Mouse (Mus musculus): ENCODE measurements around the gene E030018B13Rik. TPM values are rescaled to one million over a fixed set of nuclear protein-coding genes. Genes with fewer than 3 reads are reported as not detected.

Gene E030018B13Rik
- polyA plus RNA-seq, 1 experiment from 2014 or later, result not detected

DNA sequence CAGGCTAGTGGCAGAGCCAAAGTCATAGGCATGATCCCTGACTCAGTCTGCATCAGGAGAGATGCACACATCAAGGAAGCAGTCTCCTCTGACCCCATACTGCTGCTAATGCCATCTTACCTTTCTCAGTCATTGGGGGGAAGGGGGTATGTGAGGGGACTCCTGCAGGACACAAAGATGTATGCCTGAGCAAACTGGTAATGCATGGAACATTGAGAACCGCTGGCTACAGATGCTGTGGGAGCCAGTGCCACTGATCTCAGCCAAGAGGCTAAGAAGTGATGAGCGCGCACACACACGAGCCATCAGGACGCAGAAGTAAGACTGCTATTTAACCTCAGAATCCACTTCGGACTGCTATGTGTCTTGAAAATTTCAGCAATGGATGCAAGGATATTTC is 18.5 kb upstream of the E030018B13Rik start:
- ATAC-seq (ENCODE audit: extremely low read depth, insufficient number of reproducible peaks, low FRiP score, low TSS enrichment), result no peak
- H3K27ac ChIP-seq (replicated peaks), result no peak overlapping the region
- no peak overlapping the region for H3K4me3 ChIP-seq
- H3K36me3 ChIP-seq, result no peaks in the 10 kb centered on the region
- 0 out of 2 replicates have a peak, but pooled peaks cover 4% of the 10 kb centered on the region for H3K27me3 ChIP-seq (replicated peaks)
- no peaks in the 10 kb centered on the region for H3K9me3 ChIP-seq
- WGBS, result 82% methylated on average over 6 of the region's 6 CpGs
- no peak overlapping the region for H3K4me2 ChIP-seq
- H3K4me1 ChIP-seq, result peaks cover 46% of the 10 kb centered on the region
- no peak overlapping the region for H3K9ac ChIP-seq

DNA sequence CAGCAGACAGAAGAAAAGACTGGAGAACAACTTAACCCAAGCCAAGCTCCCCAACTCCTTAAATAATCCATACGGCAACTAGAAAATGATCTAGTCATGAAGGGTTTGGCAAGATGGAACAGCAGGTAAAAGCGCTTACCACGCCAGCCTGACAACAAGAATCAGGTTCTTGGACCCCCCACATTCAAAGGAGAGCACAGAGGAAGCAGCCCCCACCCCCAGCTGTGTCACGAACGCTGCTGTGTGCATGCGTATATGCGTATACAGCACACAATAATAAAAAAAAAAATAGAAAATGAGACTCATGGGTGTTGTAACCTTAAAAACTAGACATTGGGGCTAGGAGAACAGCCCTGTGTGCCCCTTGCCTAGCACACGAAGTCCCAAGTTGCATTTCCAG is 16.7 kb upstream of the E030018B13Rik start:
- H3K4me2 ChIP-seq, result no peak overlapping the region
- WGBS, result 88% methylated on average over 8 of the region's 8 CpGs
- H3K27me3 ChIP-seq (replicated peaks), result 0 out of 2 replicates have a peak, but pooled peaks cover 4% of the 10 kb centered on the region
- H3K4me1 ChIP-seq, result peaks cover 55% of the 10 kb centered on the region
- ATAC-seq (ENCODE audit: extremely low read depth, insufficient number of reproducible peaks, low FRiP score, low TSS enrichment), result no peak
- H3K36me3 ChIP-seq, result no peaks in the 10 kb centered on the region
- no peaks in the 10 kb centered on the region for H3K9me3 ChIP-seq
- H3K9ac ChIP-seq, result no peak overlapping the region
- H3K27ac ChIP-seq (replicated peaks), result no peak overlapping the region
- H3K4me3 ChIP-seq, result no peak overlapping the region

DNA sequence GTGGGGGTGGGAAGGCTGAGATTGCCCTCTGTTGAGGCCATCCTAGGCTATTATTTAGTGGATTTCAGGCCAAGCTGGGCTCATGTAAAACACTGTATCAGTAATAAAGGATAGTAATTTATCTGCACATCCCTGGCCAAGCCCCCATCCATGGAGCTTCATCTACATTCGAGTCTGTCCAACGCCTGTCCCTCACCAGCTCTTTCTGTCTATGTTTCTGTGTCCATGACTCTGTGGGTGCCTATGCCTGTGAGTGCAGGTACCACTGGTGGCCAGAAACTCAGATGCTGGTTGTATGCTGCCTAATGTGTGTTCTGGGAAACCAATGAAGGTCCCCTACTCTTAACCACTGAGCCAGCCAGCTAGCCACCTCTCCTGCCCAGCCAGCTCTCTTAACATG is 16.2 kb upstream of the E030018B13Rik start:
- Histone ChIP-seq H3K36me3 (no peaks in the 10 kb centered on the region), H3K27me3 (replicated peaks) (0 out of 2 replicates have a peak, but pooled peaks cover 4% of the 10 kb centered on the region), H3K4me3 (no peak overlapping the region), H3K9me3 (no peaks in the 10 kb centered on the region), H3K27ac (replicated peaks) (no peak overlapping the region), H3K4me2 (no peak overlapping the region), H3K9ac (no peak overlapping the region), H3K4me1 (peaks cover 59% of the 10 kb centered on the region)
- no peak for ATAC-seq (ENCODE audit: extremely low read depth, insufficient number of reproducible peaks, low FRiP score, low TSS enrichment)
- WGBS, result 94% methylated on average over 2 of the region's 2 CpGs

DNA sequence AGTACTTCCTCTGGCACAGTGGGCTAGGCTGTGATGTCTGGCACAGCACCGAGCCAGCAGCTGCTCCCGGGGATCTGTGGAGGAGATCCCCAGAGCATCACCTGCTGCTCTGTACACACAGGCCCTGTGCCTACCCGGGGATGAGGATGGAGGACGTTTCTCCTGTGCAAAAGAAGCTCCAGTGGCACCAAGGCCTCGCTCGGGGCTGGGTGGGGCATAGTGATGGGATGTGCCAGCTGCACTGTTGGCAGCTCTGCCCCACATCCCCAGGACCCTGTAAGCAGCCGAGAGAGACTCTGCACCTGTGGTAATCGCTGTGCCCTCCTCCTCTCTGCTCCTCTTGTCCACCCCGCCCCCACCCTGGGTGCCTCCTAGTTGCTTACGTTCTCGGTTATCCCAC is 15.3 kb upstream of the E030018B13Rik start:
- no peak for ATAC-seq (ENCODE audit: extremely low read depth, insufficient number of reproducible peaks, low FRiP score, low TSS enrichment)
- Histone ChIP-seq H3K4me2 (no peak overlapping the region), H3K4me1 (peaks cover 64% of the 10 kb centered on the region), H3K9me3 (no peaks in the 10 kb centered on the region), H3K4me3 (no peak overlapping the region), H3K9ac (no peak overlapping the region), H3K36me3 (no peaks in the 10 kb centered on the region), H3K27ac (replicated peaks) (no peak overlapping the region), H3K27me3 (replicated peaks) (0 out of 2 replicates have a peak, but pooled peaks cover 4% of the 10 kb centered on the region)
- WGBS, result 77% methylated on average over 11 of the region's 11 CpGs

DNA sequence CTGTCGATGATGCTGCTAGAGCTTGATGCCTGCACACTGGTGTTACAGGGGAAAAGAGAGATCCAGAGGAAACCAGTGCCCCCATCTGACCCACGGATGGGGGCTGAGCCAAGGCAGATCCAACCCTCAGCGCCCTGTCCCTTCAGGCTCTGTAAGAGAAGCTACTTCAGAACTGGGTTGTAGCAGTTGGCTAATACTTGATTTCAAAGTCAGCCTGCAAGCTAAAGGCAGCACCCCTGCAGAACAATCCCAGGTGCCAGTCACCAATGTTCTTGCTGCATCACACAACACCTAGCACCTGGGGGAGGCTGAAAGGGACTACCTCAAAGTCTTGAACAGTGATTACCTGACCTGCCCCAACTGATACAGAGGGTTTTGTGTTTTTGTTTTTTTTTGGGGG is 14.7 kb upstream of the E030018B13Rik start:
- no peak for ATAC-seq (ENCODE audit: extremely low read depth, insufficient number of reproducible peaks, low FRiP score, low TSS enrichment)
- no peak overlapping the region for H3K4me3 ChIP-seq
- H3K9ac ChIP-seq, result no peak overlapping the region
- no peak overlapping the region for H3K4me2 ChIP-seq
- no peaks in the 10 kb centered on the region for H3K9me3 ChIP-seq
- H3K27me3 ChIP-seq (replicated peaks), result 0 out of 2 replicates have a peak, but pooled peaks cover 4% of the 10 kb centered on the region
- H3K27ac ChIP-seq (replicated peaks), result no peak overlapping the region
- peaks cover 59% of the 10 kb centered on the region for H3K4me1 ChIP-seq
- 76% methylated on average over 3 of the region's 3 CpGs for WGBS
- no peaks in the 10 kb centered on the region for H3K36me3 ChIP-seq

DNA sequence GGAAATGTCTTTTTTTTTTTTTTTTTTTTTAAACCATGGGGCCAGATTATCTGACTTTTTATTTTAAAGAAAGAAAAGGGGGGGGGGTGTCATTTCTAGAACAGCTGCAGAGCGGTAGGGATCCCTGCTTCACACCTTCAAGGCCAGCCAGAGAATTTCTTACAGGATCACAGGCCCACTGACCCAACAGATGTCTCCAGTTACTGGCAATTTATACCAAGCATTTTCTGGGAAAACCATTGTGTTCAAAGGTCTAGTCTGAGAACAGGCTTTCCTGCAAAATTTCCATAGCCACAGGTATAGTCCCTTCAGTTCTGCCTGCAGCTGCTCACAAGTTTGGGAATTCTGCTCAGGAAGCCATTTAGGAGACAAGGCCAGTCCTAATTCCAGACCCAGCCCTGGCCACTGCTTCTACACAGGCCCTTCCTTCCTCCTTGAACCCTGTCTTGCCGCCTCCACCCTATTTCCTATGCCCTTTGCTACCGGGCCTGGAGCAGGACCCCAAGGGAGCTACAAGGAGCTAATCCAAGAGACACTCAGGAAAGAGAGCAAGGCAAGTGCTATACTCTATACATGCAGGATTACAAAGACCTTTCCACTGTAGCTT is 13.9 kb upstream of the E030018B13Rik start:
- ATAC-seq (ENCODE audit: extremely low read depth, insufficient number of reproducible peaks, low FRiP score, low TSS enrichment), result no peak
- no peaks in the 10 kb centered on the region for H3K9me3 ChIP-seq
- H3K27ac ChIP-seq (replicated peaks), result no peak overlapping the region
- no peak overlapping the region for H3K4me2 ChIP-seq
- H3K4me3 ChIP-seq, result no peak overlapping the region
- H3K4me1 ChIP-seq, result peaks cover 52% of the 10 kb centered on the region
- 44% methylated on average over 3 of the region's 3 CpGs for WGBS
- no peaks in the 10 kb centered on the region for H3K36me3 ChIP-seq
- no peak overlapping the region for H3K9ac ChIP-seq
- 0 out of 2 replicates have a peak, but pooled peaks cover 4% of the 10 kb centered on the region for H3K27me3 ChIP-seq (replicated peaks)

DNA sequence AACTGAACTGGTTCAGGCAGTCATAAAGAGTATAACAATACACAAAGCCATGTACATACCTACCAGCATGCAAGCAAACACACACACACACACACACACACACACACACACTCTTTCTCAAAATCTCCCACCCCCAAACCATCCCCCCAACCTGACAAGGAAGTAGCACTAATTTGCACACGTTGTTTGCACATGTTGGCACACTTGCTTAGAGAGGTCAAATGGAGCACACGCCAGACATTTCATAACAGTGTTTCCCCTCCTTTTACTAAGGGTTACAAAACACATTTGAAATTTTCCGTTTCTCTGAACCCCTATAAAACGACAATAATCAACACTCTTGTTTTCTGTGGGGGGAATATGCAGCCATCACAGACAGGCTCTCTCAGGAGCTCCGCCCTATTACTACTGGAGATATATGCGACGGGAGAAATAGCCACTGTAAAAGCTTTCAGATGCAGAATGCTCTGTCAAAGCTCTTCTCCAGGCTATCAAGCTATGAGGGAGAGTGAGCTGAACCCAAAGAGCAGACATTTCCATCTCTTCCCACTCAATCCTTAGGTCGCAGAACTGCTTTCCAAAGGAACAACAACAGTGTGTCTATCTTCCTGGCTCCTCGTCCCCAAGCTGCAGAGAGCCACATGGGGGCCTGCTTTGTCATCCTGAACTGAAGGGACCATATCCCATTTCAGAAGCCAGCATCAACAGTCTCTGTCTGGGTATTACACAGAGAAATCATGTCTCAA is 12.8 kb upstream of the E030018B13Rik start:
- no peak overlapping the region for H3K4me2 ChIP-seq
- H3K9ac ChIP-seq, result no peak overlapping the region
- no peaks in the 10 kb centered on the region for H3K36me3 ChIP-seq
- no peak overlapping the region for H3K4me3 ChIP-seq
- WGBS, result 63% methylated on average over 9 of the region's 9 CpGs
- H3K4me1 ChIP-seq, result peaks cover 59% of the 10 kb centered on the region
- H3K9me3 ChIP-seq, result no peaks in the 10 kb centered on the region
- ATAC-seq (ENCODE audit: extremely low read depth, insufficient number of reproducible peaks, low FRiP score, low TSS enrichment), result no peak
- H3K27ac ChIP-seq (replicated peaks), result no peak overlapping the region
- no peaks in the 10 kb centered on the region for H3K27me3 ChIP-seq (replicated peaks)

DNA sequence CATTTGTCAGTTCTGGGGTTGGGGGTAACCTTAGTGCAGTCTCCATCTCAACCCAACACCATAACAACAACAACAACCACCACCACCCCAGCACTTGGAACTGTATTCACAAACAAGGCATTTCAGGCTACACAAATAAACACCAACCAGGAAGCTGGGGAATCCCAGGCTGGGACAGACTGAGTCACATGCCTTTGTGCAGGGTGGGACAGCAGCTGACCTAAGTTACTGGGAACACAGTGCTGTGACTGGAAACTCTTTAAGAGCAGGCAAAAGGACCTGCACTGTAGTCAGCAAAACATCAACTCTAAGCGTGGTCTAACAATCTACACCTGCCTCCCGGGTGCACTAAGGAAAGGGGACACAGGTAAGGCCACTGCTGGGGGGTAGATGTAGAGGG is 11.5 kb upstream of the E030018B13Rik start:
- no peak for ATAC-seq (ENCODE audit: extremely low read depth, insufficient number of reproducible peaks, low FRiP score, low TSS enrichment)
- Histone ChIP-seq H3K27me3 (replicated peaks) (no peaks in the 10 kb centered on the region), H3K9me3 (no peaks in the 10 kb centered on the region), H3K27ac (replicated peaks) (no peak overlapping the region), H3K4me1 (peaks cover 71% of the 10 kb centered on the region), H3K4me2 (no peak overlapping the region), H3K9ac (no peak overlapping the region), H3K36me3 (no peaks in the 10 kb centered on the region), H3K4me3 (no peak overlapping the region)
- 81% methylated on average over 2 of the region's 2 CpGs for WGBS

DNA sequence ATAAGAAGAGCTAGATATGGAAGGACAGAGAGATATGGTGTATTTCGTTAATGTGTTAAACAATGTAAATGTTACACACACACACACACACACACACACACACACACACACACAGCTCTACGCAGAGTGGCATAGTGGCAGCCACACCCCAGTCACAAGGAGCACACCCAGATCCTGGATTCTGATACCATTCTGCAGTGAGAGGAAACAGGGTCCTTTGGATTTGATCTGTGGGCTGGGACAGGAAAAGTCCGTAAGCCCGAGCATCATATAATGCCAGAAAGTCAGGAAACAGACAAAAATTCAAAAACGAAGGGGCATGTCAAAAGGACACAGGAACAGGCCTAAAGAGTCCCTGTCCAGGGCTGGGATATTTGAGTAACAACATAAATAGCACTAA is 11.0 kb upstream of the E030018B13Rik start:
- no peak overlapping the region for H3K27ac ChIP-seq (replicated peaks)
- 66% methylated on average over 5 of the region's 5 CpGs for WGBS
- H3K36me3 ChIP-seq, result no peaks in the 10 kb centered on the region
- H3K9me3 ChIP-seq, result no peaks in the 10 kb centered on the region
- H3K9ac ChIP-seq, result no peak overlapping the region
- no peak overlapping the region for H3K4me2 ChIP-seq
- H3K4me3 ChIP-seq, result no peak overlapping the region
- H3K27me3 ChIP-seq (replicated peaks), result no peaks in the 10 kb centered on the region
- ATAC-seq (ENCODE audit: extremely low read depth, insufficient number of reproducible peaks, low FRiP score, low TSS enrichment), result no peak
- H3K4me1 ChIP-seq, result peaks cover 73% of the 10 kb centered on the region

DNA sequence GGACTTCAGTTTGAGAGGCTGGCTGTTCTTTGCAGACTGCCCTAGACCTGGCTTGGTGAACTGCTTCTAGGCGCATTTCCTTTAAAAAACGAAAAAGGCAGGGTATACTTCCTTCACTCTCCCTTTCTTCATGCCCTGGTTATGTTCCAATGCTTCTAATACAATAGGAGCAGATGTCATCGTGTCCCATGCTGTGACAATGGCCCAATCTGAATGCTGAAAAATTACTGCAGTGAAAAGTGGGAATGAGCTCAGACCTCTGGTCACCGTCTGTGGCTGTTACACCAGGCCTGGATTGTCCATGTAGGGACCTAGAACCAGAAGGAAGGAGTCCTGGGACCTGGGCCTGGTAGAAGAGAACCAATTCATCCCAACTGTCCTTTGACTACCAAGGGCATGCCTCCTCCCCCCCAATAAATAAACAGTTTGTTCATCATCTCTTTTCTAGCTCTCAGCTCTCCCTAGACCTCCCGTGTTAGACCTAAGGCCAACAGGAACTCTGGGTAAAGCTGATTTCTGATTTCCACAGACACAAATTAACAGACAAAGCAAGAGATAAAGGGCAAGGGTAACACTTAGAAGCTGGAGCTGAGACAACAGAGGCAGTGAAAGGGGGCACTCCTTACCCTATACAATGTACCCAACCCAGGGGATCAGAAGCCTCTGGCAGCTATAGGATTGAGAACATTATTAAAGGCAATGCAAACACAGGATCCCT is 8.7 kb upstream of the E030018B13Rik start:
- Histone ChIP-seq H3K4me2 (peak overlapping the region; percentile 8; the same call in 1 of the 2 replicates), H3K27ac (replicated peaks) (peak overlapping the region; percentile 73), H3K4me3 (no peak overlapping the region), H3K27me3 (replicated peaks) (no peaks in the 10 kb centered on the region), H3K4me1 (peaks cover 82% of the 10 kb centered on the region), H3K9ac (peak overlapping the region; percentile 17; the same call in 1 of the 2 replicates), H3K9me3 (no peaks in the 10 kb centered on the region), H3K36me3 (no peaks in the 10 kb centered on the region)
- WGBS, result 72% methylated on average over 5 of the region's 5 CpGs
- ATAC-seq (ENCODE audit: extremely low read depth, insufficient number of reproducible peaks, low FRiP score, low TSS enrichment), result no peak

DNA sequence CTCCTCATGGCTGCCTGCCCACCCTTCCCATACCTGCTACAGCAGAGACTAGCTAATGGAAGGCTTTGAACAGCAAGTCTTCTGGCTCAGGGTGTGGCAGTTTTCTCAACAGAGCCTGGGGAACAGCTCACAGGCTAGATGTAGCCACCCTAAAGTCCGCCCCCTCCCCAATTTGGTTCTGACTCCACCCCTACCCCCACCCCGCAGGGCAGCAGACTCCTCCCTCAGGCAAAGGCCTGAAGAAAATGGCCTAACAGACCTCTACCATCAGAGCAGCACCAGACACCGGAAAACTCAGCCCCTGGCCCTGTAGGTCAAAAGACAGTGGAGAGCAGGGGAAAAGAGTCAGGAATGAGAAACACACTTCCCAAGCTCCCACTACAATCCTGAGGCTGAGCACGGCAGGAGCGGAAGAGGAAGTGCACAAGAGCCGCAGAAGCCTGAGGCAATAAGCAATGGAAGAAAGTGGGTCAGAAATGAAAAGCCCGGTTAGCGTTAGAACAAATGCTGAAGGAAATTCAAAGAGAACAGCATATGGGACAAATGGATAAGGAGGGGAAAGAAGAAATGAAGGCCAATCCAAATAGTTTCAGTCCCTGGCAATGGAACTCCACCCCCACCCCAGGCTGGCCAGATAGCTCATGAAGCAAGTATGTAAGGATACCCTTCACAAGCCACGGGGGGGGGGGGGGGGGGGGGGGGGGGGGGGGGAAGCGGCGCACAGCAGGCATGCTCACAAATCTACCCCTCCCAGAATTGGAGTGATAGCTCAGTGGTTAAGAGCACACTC is 8.0 kb upstream of the E030018B13Rik start:
- 21% methylated on average over 9 of the region's 11 CpGs for WGBS
- H3K4me2 ChIP-seq, result peak overlapping the region; percentile 8; the same call in 1 of the 2 replicates
- peak overlapping the region; percentile 17 for H3K9ac ChIP-seq
- H3K4me3 ChIP-seq, result no peak overlapping the region
- no peaks in the 10 kb centered on the region for H3K9me3 ChIP-seq
- peak overlapping the region; percentile 73 for H3K27ac ChIP-seq (replicated peaks)
- no peaks in the 10 kb centered on the region for H3K27me3 ChIP-seq (replicated peaks)
- ATAC-seq (ENCODE audit: extremely low read depth, insufficient number of reproducible peaks, low FRiP score, low TSS enrichment), result 0 out of 2 replicates have a peak, but pooled peaks have one; percentile 21
- H3K4me1 ChIP-seq, result peaks cover 82% of the 10 kb centered on the region
- no peaks in the 10 kb centered on the region for H3K36me3 ChIP-seq
